Mouse (Mus musculus) v-Abl transformed pro-B cells (cell line): ENCODE data around the gene 4930572O03Rik.
"Not testable (repeated sequence)": the region's sequence is repeated elsewhere in the genome, so short reads cannot be mapped to it uniquely, and the experiment has no call there.

Experiments
- in situ Hi-C, 2 experiments: fragments of 400-800 bp; cut with MboI; formaldehyde crosslinking; loops; one replicate each; pipeline ENCODE4 v1.15.1; 2025; ENCODE audit not compliant: unreplicated experiment in 2 of 2

4930572O03Rik gene

GRCm38 (mm10) chr5:15628136-15628535 is 28.7 kb downstream of the 4930572O03Rik start:
- in situ Hi-C loops: not testable (repeated sequence)

- in situ Hi-C loops: not testable (repeated sequence)
These were observed 38.1 kb downstream of the 4930572O03Rik start, which contains the start of gene Speer4d for GRCm38 (mm10) chr5:15618764-15619163. Speer4d (plus strand) TSS chr5:15619064.

- in situ Hi-C loops: not testable (repeated sequence)
These were observed 40.7 kb downstream of the 4930572O03Rik start for GRCm38 (mm10) chr5:15616195-15616594.

- in situ Hi-C loops: not testable (repeated sequence)
These were observed 46.2 kb downstream of the 4930572O03Rik start for GRCm38 (mm10) chr5:15610695-15611094.

- in situ Hi-C loops: not testable (repeated sequence)
These were observed 50.2 kb downstream of the 4930572O03Rik start for GRCm38 (mm10) chr5:15606677-15607076.

GRCm38 (mm10) chr5:15603585-15603984 is 53.3 kb downstream of the 4930572O03Rik start:
- in situ Hi-C loops: not testable (repeated sequence)

GRCm38 (mm10) chr5:15603008-15603407 is 53.9 kb downstream of the 4930572O03Rik start:
- in situ Hi-C loops: not testable (repeated sequence)

GRCm38 (mm10) chr5:15602424-15602947 is 54.4 kb downstream of the 4930572O03Rik start:
- in situ Hi-C loops: not testable (repeated sequence)
